Mouse (Mus musculus) adipose tissue, adult 10 weeks (tissue): ENCODE data around the gene Fam162b. TPM values are rescaled to one million over a fixed set of nuclear protein-coding genes. Genes with fewer than 3 reads are reported as not detected.

ENCODE experiments used
- polyA plus RNA-seq: library from polyadenylated mRNA; stranded (reverse); fragments of 350-450 nt; fragmentation: Illumina TruSeq; extraction: RNeasy Lipid Tissue Mini Kit (QIAGEN cat#74804); gene quantifications from one replicate; pipeline ENCODE4 v1.2.3, GENCODE M21; 2014; ENCODE audit warnings: low read depth, low replicate concordance

Gene Fam162b
- polyA plus RNA-seq = not detected

DNA sequence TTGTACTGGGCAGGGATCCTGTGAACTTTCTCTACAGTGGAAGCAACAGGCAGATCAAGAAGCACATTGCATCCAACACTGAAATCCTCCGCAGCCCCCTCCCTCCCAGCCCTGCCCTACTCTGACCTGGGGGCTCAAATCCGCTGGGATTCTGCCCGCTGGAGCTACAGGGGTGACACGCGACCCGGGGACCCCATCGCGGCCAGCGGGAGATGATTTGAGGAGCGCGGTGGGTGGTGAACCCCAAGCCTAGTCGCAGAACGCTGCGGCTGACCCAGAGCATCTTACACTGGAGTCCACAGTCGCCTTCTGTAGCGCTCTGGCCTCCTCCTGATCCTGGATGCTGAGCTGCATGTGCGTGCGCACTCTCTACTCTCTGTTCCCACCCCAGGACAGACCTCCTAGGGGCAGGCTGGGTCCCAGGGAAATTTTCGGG, at the start of gene Fam162b:
Gene Fam162b (minus strand): TSS at position 379 of the 436 bp plus-strand sequence.

DNA sequence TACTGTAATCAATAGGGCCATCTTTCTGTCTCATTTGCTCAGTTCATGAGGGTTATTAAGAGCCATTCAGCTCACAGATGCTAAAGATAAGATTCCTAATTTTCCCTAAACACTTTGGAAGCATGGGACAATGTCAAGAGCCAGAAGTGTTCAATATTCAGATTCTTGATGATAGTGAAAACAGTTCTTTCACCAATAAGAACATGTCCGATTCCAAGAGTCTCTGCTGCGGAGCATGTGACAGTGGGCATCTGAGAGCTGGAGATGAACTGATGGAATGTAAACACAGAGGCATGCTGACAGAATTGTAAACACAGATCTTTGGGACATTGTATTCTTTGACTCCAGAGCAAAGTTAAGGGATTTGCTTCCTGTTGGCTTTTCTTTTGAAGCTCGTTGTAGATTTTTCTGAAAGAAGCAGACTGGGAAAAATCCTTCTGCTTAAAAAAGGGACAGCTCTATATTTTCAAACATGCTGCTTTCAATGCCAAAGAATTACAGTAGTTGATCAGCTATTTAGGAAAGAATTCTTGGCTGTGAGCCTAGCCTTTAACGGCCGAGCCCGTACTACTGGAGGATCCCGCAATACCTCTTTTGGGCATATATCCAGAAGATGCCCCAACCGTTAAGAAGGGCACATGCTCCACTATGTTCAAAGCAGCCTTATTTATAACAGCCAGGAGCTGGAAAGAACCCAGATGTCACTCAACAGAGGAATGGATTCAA, 41.3 kb upstream of the Fam162b start, which contains the start of gene Gprc6a:
Gene Gprc6a (minus strand): TSS at position 51 of the 726 bp plus-strand sequence.

Other genes with a start within 250 kb of the Fam162b start
- gene Gm49339, start 109.9 kb downstream of the Fam162b start, polyA plus RNA-seq = 7.4 TPM
- 14.2 TPM for gene Lilr4b, start 109.9 kb downstream of the Fam162b start, polyA plus RNA-seq
- gene Lilrb4a, start 99.6 kb downstream of the Fam162b start, polyA plus RNA-seq = 19.1 TPM
- not detected for gene Gprc6a, start 40.9 kb upstream of the Fam162b start, polyA plus RNA-seq
- not detected for gene Rfx6, start 87.2 kb upstream of the Fam162b start, polyA plus RNA-seq